Mouse (Mus musculus) cortical plate, adult 2 months (tissue): ENCODE data around the gene Pomt2.

Experiments
- CTCF ChIP-seq: fragments of 200-500 bp; IDR thresholded peaks from 2 replicates; pipeline ENCODE4 v1.5.1; 2011; ENCODE audit warnings: mild to moderate bottlenecking, control low read depth, low read length; ENCODE audit not compliant: insufficient read depth; ENCODE audit errors: extremely low read depth
- POLR2A ChIP-seq: fragments of 200-500 bp; IDR thresholded peaks from 2 replicates; pipeline ENCODE4 v1.6.1; 2011; ENCODE audit warnings: mild to moderate bottlenecking, low read length, control low read depth; ENCODE audit not compliant: insufficient read depth; ENCODE audit errors: extremely low read depth

DNA sequence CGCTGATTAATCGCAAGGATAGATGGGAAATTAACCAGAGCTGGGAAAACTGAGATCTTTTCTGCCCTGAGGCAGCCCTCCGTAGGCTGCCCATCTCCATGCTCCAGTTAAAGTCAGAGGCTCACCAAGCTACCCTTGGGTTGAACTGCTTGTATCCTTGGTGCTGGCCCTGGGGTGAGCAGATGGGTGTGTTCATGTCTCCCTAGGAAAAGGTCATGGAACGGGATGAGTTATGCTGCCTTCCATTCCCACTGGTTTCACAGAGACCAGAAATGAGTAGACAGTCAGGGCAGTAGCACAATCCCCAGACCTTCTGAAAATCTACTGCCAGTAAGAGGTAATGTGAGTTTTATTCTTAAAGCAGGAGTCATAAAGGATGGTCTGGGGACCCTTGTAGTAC, 29.9 kb upstream of the Pomt2 start:
- TF ChIP-seq CTCF (no peak), POLR2A (no peak)
